Mouse (Mus musculus) hindbrain, postnatal 0 days (tissue): ENCODE measurements at regions not wholly inside any gene's neighbourhood (a gene's known extent, or its start where the extent isn't known, plus 50 kb on each side); places are given as distances from the start of the nearest gene placed in this dataset.

Experiments
- ATAC-seq: fragments of 200-750 bp; cut with Nextera tagmentation; 2 replicates; pipeline ENCODE4 v1.8.0; 2017; ENCODE audit warnings: mild to moderate bottlenecking, moderate TSS enrichment, moderate library complexity
- DNase-seq: peaks from one replicate; pipeline ENCODE4 v3.0.0-alpha.2; 2015; ENCODE audit warnings: low spot score
- H3K27ac ChIP-seq: fragments of 300-500 bp; sonication (generic); 2 replicates; pipeline ENCODE4 v1.5.1; 2014; ENCODE audit warnings: mild to moderate bottlenecking
- H3K27me3 ChIP-seq: fragments of 300-500 bp; sonication (generic); 2 replicates; pipeline ENCODE4 v1.6.1; 2014; ENCODE audit warnings: low read length, mixed read lengths; ENCODE audit not compliant: insufficient read depth
- H3K36me3 ChIP-seq: fragments of 300-500 bp; sonication (generic); 2 replicates; pipeline ENCODE4 v1.6.1; 2014; ENCODE audit warnings: low read length, mixed read lengths; ENCODE audit not compliant: insufficient read depth
- H3K4me1 ChIP-seq: fragments of 300-500 bp; sonication (generic); 2 replicates; pipeline ENCODE4 v1.6.1; 2014; ENCODE audit warnings: antibody characterized with exemption, low read length, mixed read lengths; ENCODE audit not compliant: insufficient read depth
- H3K4me2 ChIP-seq: fragments of 300-500 bp; sonication (generic); 2 replicates; pipeline ENCODE4 v1.6.1; 2014; ENCODE audit warnings: low read depth, mild to moderate bottlenecking, low read length, moderate library complexity, mixed read lengths
- H3K4me3 ChIP-seq: fragments of 300-500 bp; sonication (generic); 2 replicates; pipeline ENCODE4 v1.5.1; 2014; ENCODE audit warnings: low read length
- H3K9ac ChIP-seq: fragments of 300-500 bp; sonication (generic); replicated peaks from 2 replicates; pipeline ENCODE4 v1.6.1; 2014; ENCODE audit warnings: mild to moderate bottlenecking, low read length, moderate library complexity, mixed read lengths
- H3K9me3 ChIP-seq: fragments of 300-500 bp; sonication (generic); 2 replicates; pipeline ENCODE4 v1.6.1; 2016; ENCODE audit warnings: low read length, mixed read lengths
- CTCF ChIP-seq: IDR thresholded peaks from 2 replicates; pipeline ENCODE4 v1.5.1; 2016; ENCODE audit warnings: antibody characterized with exemption, control low read depth, low read depth
- WGBS: fragments of 180-500 bp; shearing (Covaris S2); extraction: QIAGEN DNeasy Blood & Tissue Kit; methylation state at CpG from one replicate; pipeline ENCODE4 v1.1.7; 2014; 5-methylcytosine and 5-hydroxymethylcytosine counted together

GRCm38 (mm10) chr1:24938303-24939263 lies 260.2 kb downstream of the Lmbrd1 start:
- no peaks in the 10 kb centered on the region for H3K36me3 ChIP-seq
- H3K27me3 ChIP-seq: no peaks in the 10 kb centered on the region
- no peak for TF ChIP-seq CTCF
- no peak overlapping the region for H3K9ac ChIP-seq
- H3K4me2 ChIP-seq: no peak overlapping the region
- H3K27ac ChIP-seq: no peak overlapping the region
- peak; percentile 38; the same call in 1 of the 2 replicates for ATAC-seq
- H3K9me3 ChIP-seq: no peaks in the 10 kb centered on the region
- 40% methylated on average over 3 of the region's 3 CpGs for WGBS
- no peaks in the 10 kb centered on the region for H3K4me1 ChIP-seq
- no peak overlapping the region for H3K4me3 ChIP-seq
- DNase-seq: peak; percentile 5

GRCm38 (mm10) chr1:24942757-24943296 lies 264.4 kb downstream of the Lmbrd1 start:
- Histone ChIP-seq H3K9ac (no peak overlapping the region), H3K9me3 (no peaks in the 10 kb centered on the region), H3K4me3 (no peak overlapping the region), H3K4me2 (no peak overlapping the region), H3K4me1 (no peaks in the 10 kb centered on the region), H3K36me3 (no peaks in the 10 kb centered on the region), H3K27ac (no peak overlapping the region), H3K27me3 (no peaks in the 10 kb centered on the region)
- ATAC-seq (no peak), DNase-seq (peak; percentile 13)
- WGBS: 68% methylated on average over 8 of the region's 8 CpGs
- TF ChIP-seq CTCF: no peak

GRCm38 (mm10) chr1:24943451-24943850 lies 265.0 kb downstream of the Lmbrd1 start:
- H3K36me3 ChIP-seq: no peaks in the 10 kb centered on the region
- no peak for ATAC-seq

GRCm38 (mm10) chr1:24972681-24973080 lies 294.3 kb downstream of the Lmbrd1 start:
- no peak overlapping the region for H3K4me3 ChIP-seq
- no peaks in the 10 kb centered on the region for H3K36me3 ChIP-seq
- ATAC-seq (no peak), DNase-seq (no peak)
- H3K4me2 ChIP-seq: no peak overlapping the region
- H3K4me1 ChIP-seq: no peaks in the 10 kb centered on the region
- H3K9ac ChIP-seq: no peak overlapping the region
- no peaks in the 10 kb centered on the region for H3K9me3 ChIP-seq
- no peaks in the 10 kb centered on the region for H3K27me3 ChIP-seq
- 60% methylated on average over 2 of the region's 2 CpGs for WGBS
- no peak overlapping the region for H3K27ac ChIP-seq
- TF ChIP-seq CTCF: no peak

More at GRCm38 (mm10) chr1:24943451-24943850, 265.0 kb downstream of the Lmbrd1 start:
- TF ChIP-seq CTCF: no peak
- H3K4me2 ChIP-seq: no peak overlapping the region
- no peak overlapping the region for H3K4me3 ChIP-seq
- DNase-seq: no peak
- H3K27ac ChIP-seq: no peak overlapping the region
- 19% methylated on average over 2 of the region's 2 CpGs for WGBS
- no peaks in the 10 kb centered on the region for H3K9me3 ChIP-seq
- no peaks in the 10 kb centered on the region for H3K4me1 ChIP-seq
- no peak overlapping the region for H3K9ac ChIP-seq
- no peaks in the 10 kb centered on the region for H3K27me3 ChIP-seq

- Histone ChIP-seq H3K27ac (no peak overlapping the region), H3K4me1 (no peaks in the 10 kb centered on the region), H3K27me3 (no peaks in the 10 kb centered on the region), H3K9ac (no peak overlapping the region), H3K36me3 (no peaks in the 10 kb centered on the region), H3K9me3 (no peaks in the 10 kb centered on the region), H3K4me2 (no peak overlapping the region), H3K4me3 (no peak overlapping the region)
- DNase-seq (peak; percentile 30), ATAC-seq (peak; percentile 85)
- WGBS: 53% methylated on average over 8 of the region's 8 CpGs
- no peak for TF ChIP-seq CTCF
Measured at GRCm38 (mm10) chr1:25008456-25009169, 330.2 kb downstream of the Lmbrd1 start.

- DNase-seq (no peak), ATAC-seq (no peak)
- no peak overlapping the region for H3K4me2 ChIP-seq
- no peak for TF ChIP-seq CTCF
- 77% methylated on average over 1 of the region's 1 CpGs for WGBS
- H3K4me3 ChIP-seq: no peak overlapping the region
- H3K9ac ChIP-seq: no peak overlapping the region
- H3K27me3 ChIP-seq: no peaks in the 10 kb centered on the region
- no peaks in the 10 kb centered on the region for H3K9me3 ChIP-seq
- no peaks in the 10 kb centered on the region for H3K4me1 ChIP-seq
- no peaks in the 10 kb centered on the region for H3K36me3 ChIP-seq
- H3K27ac ChIP-seq: no peak overlapping the region
Measured at GRCm38 (mm10) chr1:25012754-25013153, 334.3 kb downstream of the Lmbrd1 start.
